Mouse (Mus musculus) right cerebral cortex, postnatal 14 days (tissue): ENCODE data around the gene Oma1.

Source experiments
- DNase-seq: peaks from one replicate; pipeline ENCODE4 v3.0.0; 2022

The Oma1 gene

DNA sequence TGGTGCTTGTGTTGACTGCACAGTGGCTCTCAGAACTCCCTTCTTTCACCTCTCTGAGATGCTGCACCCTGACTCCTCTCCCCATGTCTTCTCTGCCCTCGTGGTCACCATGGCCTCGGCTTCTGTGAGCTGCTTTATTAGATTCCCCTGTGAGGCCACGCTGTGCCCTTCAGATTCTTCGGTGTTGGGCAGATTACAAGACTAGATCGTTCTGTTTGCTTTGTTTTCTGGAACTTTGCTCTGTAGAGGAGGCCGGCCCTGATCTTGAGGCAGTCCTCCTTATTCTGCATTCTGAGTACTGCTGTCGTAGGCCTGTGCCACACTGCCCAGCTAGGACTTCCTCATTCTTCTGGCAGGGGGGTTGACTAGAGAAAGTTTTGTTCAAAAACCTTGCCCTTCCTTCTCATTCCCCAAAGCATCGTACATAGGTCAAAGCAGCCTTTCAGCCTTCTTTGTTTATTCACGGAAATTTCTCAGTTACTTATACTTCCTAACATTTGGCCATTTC is 45.4 kb downstream of the Oma1 start:
- no peak for DNase-seq

- DNase-seq: no peak
Observed at GRCm38 (mm10) chr4:103382171-103382570, 68.6 kb downstream of the Oma1 start.

DNA sequence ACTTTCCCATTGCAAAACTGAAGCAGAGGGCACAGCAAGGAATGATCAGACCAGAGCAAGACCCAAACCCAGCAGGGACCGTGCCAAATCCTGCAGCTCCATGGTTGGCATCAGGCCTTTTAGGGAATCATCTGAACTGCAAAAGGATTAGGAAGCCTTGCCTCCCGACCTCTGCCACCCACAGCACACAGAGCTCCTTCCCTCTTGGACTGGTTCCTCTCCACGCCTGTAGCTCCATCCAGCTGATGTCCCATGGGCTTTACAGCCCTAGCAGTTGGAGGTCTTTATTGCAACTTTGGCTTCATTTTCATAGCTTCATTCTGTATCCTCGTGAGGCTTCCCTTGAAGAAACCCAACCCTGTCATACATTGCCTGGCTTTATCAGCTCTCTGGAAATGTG is 71.4 kb downstream of the Oma1 start:
- DNase-seq: no peak

DNA sequence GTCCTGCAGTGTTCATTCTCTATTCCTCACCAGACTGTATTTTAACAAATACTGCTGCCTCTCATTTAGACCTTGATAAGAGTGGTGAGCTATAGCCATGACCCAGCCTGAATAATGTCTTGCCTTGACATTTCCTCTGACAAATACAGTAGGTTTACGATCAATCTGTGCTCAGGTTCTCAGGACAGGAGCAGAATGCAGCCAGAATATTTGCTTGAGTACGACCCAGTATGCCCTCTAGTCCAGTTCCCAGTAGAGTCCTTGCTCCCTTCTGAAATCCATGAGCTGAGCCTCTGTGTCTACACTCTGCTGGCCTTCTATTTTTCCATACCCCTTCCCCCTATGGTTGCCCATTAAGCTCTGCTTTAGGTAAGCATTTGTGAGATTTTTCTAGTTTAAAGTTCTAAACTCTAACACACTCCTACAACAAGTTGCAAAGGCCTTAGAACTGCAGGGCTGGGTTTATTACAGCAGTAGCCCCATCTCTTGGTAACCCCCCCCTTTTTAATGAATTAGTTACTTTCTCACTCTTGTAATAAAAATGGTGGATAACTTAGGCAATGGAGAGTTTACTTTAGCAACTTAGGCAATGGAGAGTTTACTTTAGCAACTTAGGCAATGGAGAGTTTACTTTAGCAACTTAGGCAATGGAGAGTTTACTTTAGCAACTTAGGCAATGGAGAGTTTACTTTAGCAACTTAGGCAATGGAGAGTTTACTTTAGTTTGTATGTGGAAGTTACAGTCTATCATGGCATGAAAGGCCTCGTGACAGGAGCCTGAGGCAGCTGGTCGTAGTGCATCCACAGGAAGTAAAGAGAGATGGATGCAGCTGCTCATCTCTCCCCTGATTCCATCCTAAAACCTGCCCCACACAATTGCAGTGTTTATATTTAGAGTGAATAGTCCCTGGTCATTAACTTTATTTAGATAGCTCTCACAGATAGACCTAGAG is 72.5 kb downstream of the Oma1 start:
- DNase-seq: no peak

GRCm38 (mm10) chr4:103387292-103387691 is 73.7 kb downstream of the Oma1 start:
- DNase-seq: no peak

- DNase-seq: no peak
Observed at GRCm38 (mm10) chr4:103388530-103389178, 75.0 kb downstream of the Oma1 start.

GRCm38 (mm10) chr4:103389583-103389982 is 76.0 kb downstream of the Oma1 start:
- DNase-seq: no peak

DNA sequence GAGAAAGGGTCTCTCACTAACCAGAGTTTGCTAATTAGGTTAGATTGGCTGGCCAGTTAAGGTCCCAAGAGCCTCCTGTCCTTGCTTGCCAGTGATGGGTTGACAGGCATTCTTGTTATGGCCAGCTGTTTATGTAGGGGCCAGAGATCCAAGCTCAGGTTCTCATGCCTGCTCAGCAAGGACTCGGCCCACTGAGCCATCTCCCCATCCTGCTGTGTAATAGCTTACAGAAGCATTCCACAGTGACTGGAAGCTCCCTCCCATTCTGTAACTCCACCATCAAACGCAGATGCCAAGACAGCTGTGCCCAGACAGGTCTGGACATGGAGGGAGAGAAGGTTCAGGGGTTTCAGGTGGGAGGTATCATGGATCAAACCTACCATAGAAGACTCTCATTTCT is 76.9 kb downstream of the Oma1 start:
- DNase-seq: no peak

DNA sequence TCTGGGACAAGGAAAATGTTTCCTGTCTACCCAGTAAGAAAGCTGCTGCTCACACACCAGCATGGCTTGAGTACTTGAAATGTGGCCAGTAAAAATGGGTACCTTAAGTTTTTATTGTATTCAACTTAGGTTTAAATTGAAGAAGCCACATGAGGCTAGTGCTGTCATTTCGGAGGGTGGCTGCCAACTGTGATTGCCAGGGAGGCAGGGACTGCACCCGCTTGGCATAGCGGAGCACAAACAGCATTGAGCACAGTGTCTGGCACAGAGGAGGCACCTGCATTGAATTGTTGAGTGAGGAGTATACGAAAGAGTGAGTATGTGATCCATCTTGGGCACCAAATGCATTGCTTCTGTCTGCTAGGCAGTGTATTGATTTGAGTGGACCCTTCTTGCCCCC is 81.5 kb downstream of the Oma1 start:
- no peak for DNase-seq

DNA sequence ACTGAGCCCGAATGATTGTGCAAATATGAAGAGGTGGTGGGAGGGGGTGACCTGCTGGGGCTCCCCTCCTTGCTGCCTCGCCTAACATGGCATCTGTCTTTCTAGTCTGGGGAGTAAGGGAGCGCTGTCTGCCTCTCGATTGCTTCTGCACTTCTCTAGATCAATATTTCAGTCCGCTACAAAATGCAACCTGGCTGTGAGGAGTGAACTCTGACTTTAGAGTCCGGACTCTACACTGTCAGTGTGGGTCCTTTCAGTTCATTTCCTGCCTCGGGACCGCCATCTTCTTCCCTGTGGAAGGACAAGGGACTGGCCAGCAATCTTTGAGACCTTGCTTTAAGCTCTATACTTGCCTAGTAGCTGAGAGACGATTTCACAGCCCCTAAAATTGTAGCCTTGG is 82.3 kb downstream of the Oma1 start:
- no peak for DNase-seq

GRCm38 (mm10) chr4:103396876-103397275 is 83.3 kb downstream of the Oma1 start:
- DNase-seq: no peak

DNA sequence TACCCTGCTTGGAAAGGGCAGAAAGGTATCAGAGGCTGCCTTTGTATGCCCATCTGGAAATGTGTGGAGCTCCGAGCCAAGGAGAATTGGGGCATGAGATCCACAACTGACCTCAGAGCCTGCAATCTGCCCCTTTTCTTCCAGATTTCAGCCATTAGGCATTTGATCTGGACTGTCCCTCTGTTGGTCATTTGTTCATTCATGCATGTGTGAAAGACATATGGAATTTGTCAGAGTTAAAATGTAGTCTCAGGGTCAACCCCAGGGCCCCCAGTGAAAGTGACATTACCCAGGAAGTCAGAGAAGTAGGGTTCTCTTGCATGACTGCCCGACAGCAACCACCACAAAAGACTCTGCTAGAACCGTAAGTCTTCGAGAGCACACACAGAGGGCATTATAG is 89.0 kb downstream of the Oma1 start:
- no peak for DNase-seq

- no peak for DNase-seq
Observed at GRCm38 (mm10) chr4:103405321-103405720, 91.7 kb downstream of the Oma1 start.

DNA sequence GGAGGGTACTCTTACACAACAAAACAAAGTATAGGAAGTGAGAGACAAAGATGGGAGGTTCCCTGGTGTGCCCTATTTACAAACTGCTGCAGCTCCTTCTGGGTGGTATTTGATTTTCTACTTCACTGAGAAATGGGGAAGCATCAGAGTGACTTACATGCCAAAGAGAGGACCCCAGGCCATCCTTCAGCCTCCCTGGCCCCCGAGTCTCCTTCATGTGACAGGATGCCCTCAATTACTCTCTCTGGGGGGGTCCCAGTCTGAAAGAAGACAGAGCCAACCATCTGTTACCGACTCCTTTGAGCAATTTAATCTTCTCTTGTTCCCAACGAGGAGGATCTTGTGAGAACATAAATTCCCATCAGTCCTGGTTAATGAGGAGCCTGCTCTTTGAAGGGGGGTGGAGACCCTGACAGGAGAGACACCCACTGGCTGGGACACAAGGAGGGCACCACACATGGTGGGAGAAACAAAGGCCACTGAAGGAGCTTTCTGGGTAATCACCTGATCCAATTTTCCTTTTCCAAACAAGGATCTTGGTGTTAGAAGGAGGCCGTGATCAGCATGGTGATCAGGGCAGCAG is 96.7 kb downstream of the Oma1 start:
- no peak for DNase-seq
